Mouse (Mus musculus) hindbrain, embryonic 12.5 days (tissue): ENCODE measurements around the gene Slc25a41. TPM values are rescaled to one million over a fixed set of nuclear protein-coding genes. Genes with fewer than 3 reads are reported as not detected.
A peak's percentile ranks its signal among the peaks of the same experiment; 100 is the strongest.

Experiments
- ATAC-seq: fragments of 200-750 bp; cut with Nextera tagmentation; 2 replicates; pipeline ENCODE4 v1.8.0; 2017; ENCODE audit warnings: moderate TSS enrichment; ENCODE audit not compliant: low FRiP score
- H3K27ac ChIP-seq: fragments of 300-500 bp; sonication (generic); 2 replicates; pipeline ENCODE4 v1.5.1; 2016; ENCODE audit warnings: mild to moderate bottlenecking
- H3K27me3 ChIP-seq: fragments of 300-500 bp; sonication (generic); 2 replicates; pipeline ENCODE4 v1.6.1; 2016; ENCODE audit warnings: mild to moderate bottlenecking
- H3K36me3 ChIP-seq: fragments of 300-500 bp; sonication (generic); 2 replicates; pipeline ENCODE4 v1.6.1; 2016; ENCODE audit warnings: mild to moderate bottlenecking
- H3K4me1 ChIP-seq: fragments of 300-500 bp; sonication (generic); 2 replicates; pipeline ENCODE4 v1.6.1; 2016
- H3K4me2 ChIP-seq: fragments of 300-500 bp; sonication (generic); replicated peaks from 2 replicates; pipeline ENCODE4 v1.6.1; 2016; ENCODE audit warnings: mild to moderate bottlenecking
- H3K4me3 ChIP-seq: fragments of 300-500 bp; sonication (generic); 2 replicates; pipeline ENCODE4 v1.5.1; 2016; ENCODE audit warnings: mild to moderate bottlenecking
- H3K9ac ChIP-seq: fragments of 300-500 bp; sonication (generic); 2 replicates; pipeline ENCODE4 v1.6.1; 2016; ENCODE audit warnings: mild to moderate bottlenecking, moderate library complexity
- H3K9me3 ChIP-seq: fragments of 300-500 bp; sonication (generic); replicated peaks from 2 replicates; pipeline ENCODE4 v1.6.1; 2016; ENCODE audit warnings: mild to moderate bottlenecking
- WGBS: fragments of 180-500 bp; shearing (Covaris S2); methylation state at CpG from one replicate; pipeline ENCODE4 v1.1.7; 2016; 5-methylcytosine and 5-hydroxymethylcytosine counted together
- polyA plus RNA-seq: library from polyadenylated mRNA; unstranded; fragments of >200 nt; fragmentation: Nextera tagmentation; extraction: Ambion mirVana; gene quantifications from 2 replicates; pipeline ENCODE4 v1.2.1, GENCODE M21; 2016

The Slc25a41 gene
- polyA plus RNA-seq, 1 experiment from 2014 or later = not detected

DNA sequence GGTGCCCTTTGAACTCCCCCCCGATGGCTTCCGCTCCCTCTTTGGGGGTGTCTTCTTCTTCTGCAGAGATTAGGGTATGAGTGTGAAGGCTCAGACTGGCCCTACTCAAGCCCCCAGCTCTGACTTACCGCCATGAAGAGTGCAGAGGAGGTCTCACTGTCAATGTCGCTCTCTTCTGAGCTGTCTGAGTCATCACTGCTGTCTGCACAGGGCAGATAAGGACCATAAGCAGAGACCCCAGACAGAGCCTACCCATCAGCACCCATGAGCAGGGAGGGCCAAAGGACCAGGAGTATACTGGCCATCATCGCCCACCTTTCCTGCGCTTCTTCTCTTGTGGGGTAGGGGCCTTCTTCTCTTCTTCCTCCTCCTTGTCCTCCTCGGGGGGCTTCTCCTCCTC, 37.5 kb downstream of the Slc25a41 start:
- Histone ChIP-seq H3K4me1 (no peaks in the 10 kb centered on the region), H3K36me3 (peaks cover 78% of the 10 kb centered on the region), H3K27me3 (no peaks in the 10 kb centered on the region), H3K4me3 (no peak overlapping the region), H3K4me2 (no peak overlapping the region), H3K9ac (no peak overlapping the region), H3K9me3 (no peaks in the 10 kb centered on the region), H3K27ac (no peak overlapping the region)
- no peak for ATAC-seq
- 91% methylated on average over 7 of the region's 7 CpGs for WGBS

- WGBS = 73% methylated on average over 8 of the region's 8 CpGs
- no peak for ATAC-seq
- H3K4me1 ChIP-seq = peaks cover 9% of the 10 kb centered on the region
- no peaks in the 10 kb centered on the region for H3K9me3 ChIP-seq
- H3K27me3 ChIP-seq = no peaks in the 10 kb centered on the region
- no peak overlapping the region for H3K27ac ChIP-seq
- H3K4me2 ChIP-seq = no peak overlapping the region
- H3K9ac ChIP-seq = no peak overlapping the region
- H3K4me3 ChIP-seq = no peak overlapping the region
- H3K36me3 ChIP-seq = peaks cover 66% of the 10 kb centered on the region
Measured at GRCm38 (mm10) chr17:57001228-57001627, 40.2 kb downstream of the Slc25a41 start.

GRCm38 (mm10) chr17:56999968-57000609, 41.4 kb downstream of the Slc25a41 start, which contains the start of gene Pspn:
Pspn (minus strand) TSS chr17:57000018.
- H3K27ac ChIP-seq = no peak within 1 kb of the TSS
- 87% methylated on average over 9 of the region's 9 CpGs for WGBS
- H3K27me3 ChIP-seq = no peaks in the 10 kb centered on the region
- H3K4me1 ChIP-seq = peaks cover 9% of the 10 kb centered on the region
- no peaks in the 10 kb centered on the region for H3K9me3 ChIP-seq
- H3K36me3 ChIP-seq = peaks cover 66% of the 10 kb centered on the region
- H3K4me2 ChIP-seq = no peak within 1 kb of the TSS
- H3K4me3 ChIP-seq = no peak within 1 kb of the TSS
- no peak within 1 kb of the TSS for H3K9ac ChIP-seq
- no peak for ATAC-seq

DNA sequence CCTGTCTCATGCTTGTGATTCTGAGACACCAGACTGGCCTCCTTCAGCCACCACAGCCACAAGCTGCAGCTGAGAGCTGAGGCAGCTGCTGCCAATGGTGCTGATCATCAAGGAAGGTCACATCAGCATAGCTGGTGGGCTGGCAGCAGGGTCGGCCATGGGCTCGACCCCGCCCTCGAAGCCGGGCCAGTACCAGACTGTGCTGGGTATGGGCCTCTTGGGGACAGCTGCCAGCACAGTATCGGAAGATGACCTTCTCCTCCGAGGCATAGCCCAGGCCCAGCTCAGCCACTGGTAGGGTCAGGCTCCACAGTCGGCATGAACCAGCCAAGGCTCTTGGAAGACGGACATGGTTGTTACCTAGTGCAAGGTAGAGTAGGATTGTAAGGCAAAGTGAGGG, 42.0 kb downstream of the Slc25a41 start:
- Histone ChIP-seq H3K36me3 (peaks cover 67% of the 10 kb centered on the region), H3K4me1 (peaks cover 9% of the 10 kb centered on the region), H3K9ac (no peak overlapping the region), H3K4me3 (no peak overlapping the region), H3K27ac (no peak overlapping the region), H3K4me2 (no peak overlapping the region), H3K9me3 (no peaks in the 10 kb centered on the region), H3K27me3 (no peaks in the 10 kb centered on the region)
- WGBS = 95% methylated on average over 9 of the region's 9 CpGs
- ATAC-seq = no peak

DNA sequence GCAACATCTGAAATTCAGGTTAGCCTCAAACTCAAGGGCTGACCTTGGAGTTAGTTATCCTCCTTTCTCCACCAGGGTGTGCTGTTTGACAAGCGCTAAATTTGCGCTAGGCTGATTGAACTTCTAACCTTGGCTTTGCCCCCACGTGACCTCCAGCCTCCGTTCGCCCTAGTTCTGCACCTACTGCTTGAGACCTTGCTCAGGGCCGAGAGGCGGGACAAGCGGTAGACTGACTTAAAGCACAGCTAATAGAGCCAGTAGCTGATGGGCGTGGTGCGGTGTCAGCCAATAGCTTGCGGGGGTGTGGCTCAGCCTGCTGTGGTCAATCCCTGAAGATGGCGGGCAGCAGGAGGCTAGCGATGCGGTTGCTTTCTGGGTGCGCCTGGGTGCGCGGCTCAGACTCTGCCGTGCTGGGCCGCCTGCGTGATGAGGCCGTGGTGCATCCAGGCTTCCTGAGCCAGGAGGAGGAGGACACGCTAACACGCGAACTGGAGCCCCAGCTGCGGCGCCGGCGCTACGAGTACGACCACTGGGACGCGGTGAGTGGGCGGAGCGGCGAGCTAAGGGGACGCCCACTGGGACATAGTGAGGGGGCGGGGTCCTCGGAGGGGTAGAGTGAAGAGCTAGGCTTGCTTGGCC, 44.3 kb downstream of the Slc25a41 start, which contains the start of gene Alkbh7:
Gene Alkbh7, plus strand, starts transcription at position 311 of the 639 bp plus-strand sequence.
- Histone ChIP-seq H3K9ac (peak within 1 kb of the TSS; percentile 65), H3K27ac (peak within 1 kb of the TSS; percentile 79), H3K27me3 (no peaks in the 10 kb centered on the region), H3K4me1 (peaks cover 9% of the 10 kb centered on the region), H3K36me3 (peaks cover 67% of the 10 kb centered on the region), H3K9me3 (no peaks in the 10 kb centered on the region), H3K4me3 (peak within 1 kb of the TSS; percentile 63), H3K4me2 (peak within 1 kb of the TSS; percentile 55)
- ATAC-seq = peak; percentile 98
- under 1% methylated on average over 38 of the region's 38 CpGs for WGBS

- Histone ChIP-seq H3K36me3 (peaks cover 71% of the 10 kb centered on the region), H3K27ac (no peak overlapping the region), H3K9me3 (no peaks in the 10 kb centered on the region), H3K27me3 (no peaks in the 10 kb centered on the region), H3K9ac (no peak overlapping the region), H3K4me3 (no peak overlapping the region), H3K4me2 (peak overlapping the region; percentile 55; the same call in 1 of the 2 replicates), H3K4me1 (peaks cover 9% of the 10 kb centered on the region)
- ATAC-seq = 0 out of 2 replicates have a peak, but pooled peaks have one; percentile 1
- 80% methylated on average over 2 of the region's 2 CpGs for WGBS
Measured at GRCm38 (mm10) chr17:56996506-56996905, 44.9 kb downstream of the Slc25a41 start.

GRCm38 (mm10) chr17:56995046-56995445, 46.4 kb downstream of the Slc25a41 start:
- H3K4me3 ChIP-seq = no peak overlapping the region

GRCm38 (mm10) chr17:56990966-56991365, 50.5 kb downstream of the Slc25a41 start:
- 68% methylated on average over 2 of the region's 2 CpGs for WGBS
- H3K9me3 ChIP-seq = no peaks in the 10 kb centered on the region

More at GRCm38 (mm10) chr17:56995046-56995445, 46.4 kb downstream of the Slc25a41 start:
- Histone ChIP-seq H3K4me2 (no peak overlapping the region), H3K27ac (no peak overlapping the region), H3K36me3 (peaks cover 62% of the 10 kb centered on the region), H3K27me3 (no peaks in the 10 kb centered on the region), H3K9me3 (no peaks in the 10 kb centered on the region), H3K9ac (no peak overlapping the region), H3K4me1 (peaks cover 16% of the 10 kb centered on the region)
- no peak for ATAC-seq
- 91% methylated on average over 8 of the region's 8 CpGs for WGBS

DNA sequence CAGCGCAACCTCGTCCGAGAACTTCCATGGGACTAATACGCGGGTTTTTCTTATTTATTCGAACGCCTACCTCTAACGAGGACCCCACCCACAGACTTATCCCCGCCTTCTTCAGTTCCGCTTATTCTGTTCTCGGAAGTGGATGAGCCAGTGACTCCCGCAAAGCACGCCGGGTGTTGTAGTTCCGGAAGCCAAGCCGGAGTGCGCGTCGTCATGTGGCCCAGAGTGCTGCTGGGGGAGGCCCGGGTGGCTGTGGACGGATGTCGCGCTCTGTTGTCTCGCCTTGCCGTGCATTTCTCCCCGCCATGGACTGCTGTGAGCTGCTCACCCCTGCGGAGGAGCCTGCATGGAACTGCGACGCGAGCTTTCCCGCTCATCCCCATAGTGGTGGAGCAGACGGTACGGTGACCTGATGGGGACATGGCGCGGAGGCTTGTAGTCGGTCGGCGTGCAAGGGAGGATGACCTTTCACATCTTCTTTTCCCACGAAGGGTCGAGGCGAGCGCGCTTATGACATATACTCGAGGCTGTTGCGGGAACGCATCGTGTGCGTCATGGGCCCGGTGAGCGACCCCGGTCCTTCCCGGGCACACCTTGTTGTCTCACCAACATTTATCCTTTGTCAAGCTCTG, 51.2 kb downstream of the Slc25a41 start, which contains the start of gene Clpp:
Gene Clpp, plus strand, starts transcription at position 191 of the 632 bp plus-strand sequence.
- under 1% methylated on average over 52 of the region's 52 CpGs for WGBS

More at GRCm38 (mm10) chr17:56990966-56991365, 50.5 kb downstream of the Slc25a41 start:
- Histone ChIP-seq H3K4me2 (peak overlapping the region; percentile 76), H3K4me3 (peak overlapping the region; percentile 76), H3K9ac (peak overlapping the region; percentile 90), H3K4me1 (peaks cover 7% of the 10 kb centered on the region), H3K36me3 (peaks cover 41% of the 10 kb centered on the region), H3K27ac (no peak overlapping the region), H3K27me3 (no peaks in the 10 kb centered on the region)
- no peak for ATAC-seq

GRCm38 (mm10) chr17:56989467-56990114, 51.9 kb downstream of the Slc25a41 start:
- H3K36me3 ChIP-seq = peaks cover 28% of the 10 kb centered on the region
- H3K4me1 ChIP-seq = peaks cover 7% of the 10 kb centered on the region
- 4% methylated on average over 25 of the region's 25 CpGs for whole genome bisulfite sequencing
- H3K9ac ChIP-seq = peak overlapping the region; percentile 65
- peak overlapping the region; percentile 76 for H3K4me2 ChIP-seq
- no peaks in the 10 kb centered on the region for H3K27me3 ChIP-seq
- no peaks in the 10 kb centered on the region for H3K9me3 ChIP-seq
- H3K27ac ChIP-seq = peak overlapping the region; percentile 79
- H3K4me3 ChIP-seq = peak overlapping the region; percentile 76
- peak; percentile 95 for ATAC-seq

More for the DNA sequence above, 51.2 kb downstream of the Slc25a41 start, which contains the start of gene Clpp:
- Histone ChIP-seq H3K4me1 (peaks cover 7% of the 10 kb centered on the region), H3K4me3 (peak within 1 kb of the TSS; percentile 76), H3K4me2 (peak within 1 kb of the TSS; percentile 76), H3K36me3 (peaks cover 33% of the 10 kb centered on the region), H3K9me3 (no peaks in the 10 kb centered on the region), H3K27ac (peak within 1 kb of the TSS; percentile 79), H3K9ac (peak within 1 kb of the TSS; percentile 90), H3K27me3 (no peaks in the 10 kb centered on the region)
- peak; percentile 97 for ATAC-seq

- H3K9ac ChIP-seq = no peak overlapping the region
- WGBS = 72% methylated on average over 7 of the region's 7 CpGs
- no peak for ATAC-seq
- peak overlapping the region; percentile 76 for H3K4me3 ChIP-seq
- H3K36me3 ChIP-seq = peaks cover 22% of the 10 kb centered on the region
- no peaks in the 10 kb centered on the region for H3K27me3 ChIP-seq
- H3K4me1 ChIP-seq = peaks cover 7% of the 10 kb centered on the region
- H3K4me2 ChIP-seq = peak overlapping the region; percentile 76
- H3K27ac ChIP-seq = no peak overlapping the region
- H3K9me3 ChIP-seq = no peaks in the 10 kb centered on the region
Measured at GRCm38 (mm10) chr17:56988921-56989430, 52.5 kb downstream of the Slc25a41 start.
